Mouse (Mus musculus) large intestine, adult 2 months (tissue): Measurements from ENCODE around the gene Zfp422. TPM values are rescaled to one million over a fixed set of nuclear protein-coding genes. Genes with fewer than 3 reads are reported as not detected.
"Not testable (repeated sequence)": the region's sequence is repeated elsewhere in the genome, so short reads cannot be mapped to it uniquely, and the experiment has no call there.

Source experiments
- DNase-seq: peaks from one replicate; pipeline ENCODE4 v3.0.0-alpha.2; 2012; ENCODE audit warnings: low read depth, low spot score
- WGBS: fragments of 180-500 bp; shearing (Covaris S2); methylation state at CpG from one replicate; pipeline ENCODE4 v1.1.7; 2018; 5-methylcytosine and 5-hydroxymethylcytosine counted together
- polyA plus RNA-seq: library from polyadenylated mRNA; depleted of rRNA; stranded (reverse); fragments of >200 nt; gene quantifications from 2 replicates; pipeline ENCODE4 v1.2.3, GENCODE M21; 2012; rRNA removed

The Zfp422 gene
- polyA plus RNA-seq, 1 experiment, result 11.2 TPM

GRCm38 (mm10) chr6:116615719-116616118 is 13.1 kb downstream of the Zfp422 start:
- 91% methylated on average over 2 of the region's 2 CpGs for WGBS
- no peak for DNase-seq

GRCm38 (mm10) chr6:116607230-116607629 is 21.6 kb downstream of the Zfp422 start:
- 48% methylated on average over 4 of the region's 4 CpGs for WGBS
- DNase-seq, result no peak

DNA sequence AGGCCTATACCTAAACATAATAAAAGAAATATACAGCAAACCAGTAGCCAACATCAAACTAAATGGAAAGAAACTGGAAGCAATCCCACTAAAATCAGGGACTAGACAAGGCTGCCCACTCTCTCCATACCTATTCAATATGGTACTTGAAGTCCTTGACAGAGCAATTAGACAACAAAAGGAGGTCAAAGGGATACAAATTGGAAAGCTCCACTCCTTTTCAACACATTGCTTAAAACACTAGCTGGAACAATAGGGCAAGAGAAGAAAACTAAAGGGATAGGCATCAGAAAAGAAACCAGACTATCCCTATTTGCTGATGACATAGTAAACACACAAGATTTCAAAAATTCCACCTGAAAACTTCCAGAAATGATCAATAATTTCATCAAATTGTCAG is 27.8 kb downstream of the Zfp422 start:
- DNase-seq, result not testable (repeated sequence)

DNA sequence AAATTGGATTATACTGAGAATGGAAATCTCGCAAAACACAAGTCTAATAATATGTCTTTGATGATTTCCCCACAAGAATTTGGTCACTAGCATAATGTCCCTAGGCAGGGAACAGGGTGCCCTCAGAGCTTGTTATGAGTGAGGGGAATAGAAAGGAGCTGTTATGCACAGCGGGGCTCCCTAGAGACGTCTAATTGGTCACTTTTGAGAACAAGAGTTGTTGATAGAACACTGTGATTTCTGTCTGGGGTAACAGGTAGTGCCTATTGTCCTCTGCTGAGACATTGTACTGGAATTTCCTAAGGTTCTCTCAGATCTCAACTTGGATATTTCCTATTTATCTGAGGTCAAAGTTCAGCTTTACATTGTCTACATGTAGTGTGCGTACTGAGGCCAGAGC is 44.7 kb downstream of the Zfp422 start, which contains the start of gene Olfr215:
Gene Olfr215 (minus strand): TSS at position 101 of the 400 bp plus-strand sequence.
- no peak for DNase-seq
- WGBS, result 69% methylated on average over 4 of the region's 4 CpGs

Other genes with a start within 250 kb of the Zfp422 start
- gene Alox5, start 167.8 kb downstream of the Zfp422 start, polyA plus RNA-seq, result 1.3 and 3.8 TPM in 2 replicates
- gene Olfr211, start 139.9 kb downstream of the Zfp422 start, polyA plus RNA-seq, result not detected in 2 replicates
- not detected in 2 replicates for gene Olfr212, start 122.5 kb downstream of the Zfp422 start, polyA plus RNA-seq
- gene Olfr213, start 90.5 kb downstream of the Zfp422 start, polyA plus RNA-seq, result not detected in 2 replicates
- gene Gm5580, start 77.9 kb downstream of the Zfp422 start, polyA plus RNA-seq, result 0.14 and 0.16 TPM in 2 replicates
- gene Olfr214, start 74.8 kb downstream of the Zfp422 start, polyA plus RNA-seq, result not detected in 2 replicates
- not detected in 2 replicates for gene Olfr215, start 44.8 kb downstream of the Zfp422 start, polyA plus RNA-seq
- gene Depp1, start 21.6 kb upstream of the Zfp422 start, polyA plus RNA-seq, result 2.2 and 2.9 TPM in 2 replicates
- gene Rassf4, start 45.0 kb upstream of the Zfp422 start, polyA plus RNA-seq, result 16.0 and 16.8 TPM in 2 replicates
- gene Tmem72, start 87.9 kb upstream of the Zfp422 start, polyA plus RNA-seq, result under 0.01 and 0.01 TPM in 2 replicates